Mouse (Mus musculus) adrenal gland, postnatal 4 days (tissue): ENCODE measurements around the gene Vmn2r53. TPM values are rescaled to one million over a fixed set of nuclear protein-coding genes. Genes with fewer than 3 reads are reported as not detected.
"Not testable (repeated sequence)": the region's sequence is repeated elsewhere in the genome, so short reads cannot be mapped to it uniquely, and the experiment has no call there.

Experiments
- DNase-seq, 2 experiments: peaks; one replicate each; pipeline ENCODE4 v3.0.0; 2021 to 2022; ENCODE audit warnings: low spot score in 2 of 2, mixed read lengths in 2 of 2
- long read RNA-seq, 2 experiments: library from polyadenylated mRNA; stranded (forward); transcript quantifications; one replicate each; pipeline ENCODE4 v2.0.0; 2021
- total RNA-seq, 2 experiments: library from RNA; stranded (reverse); gene quantifications; 2 replicates each; pipeline ENCODE4 v1.2.3; 2021

Gene Vmn2r53
- total RNA-seq = under 1 TPM; 0.03 to 0.06 TPM
- long read RNA-seq, experiment 1 = 0 reads
- long read RNA-seq, experiment 2 = 0 reads

DNA sequence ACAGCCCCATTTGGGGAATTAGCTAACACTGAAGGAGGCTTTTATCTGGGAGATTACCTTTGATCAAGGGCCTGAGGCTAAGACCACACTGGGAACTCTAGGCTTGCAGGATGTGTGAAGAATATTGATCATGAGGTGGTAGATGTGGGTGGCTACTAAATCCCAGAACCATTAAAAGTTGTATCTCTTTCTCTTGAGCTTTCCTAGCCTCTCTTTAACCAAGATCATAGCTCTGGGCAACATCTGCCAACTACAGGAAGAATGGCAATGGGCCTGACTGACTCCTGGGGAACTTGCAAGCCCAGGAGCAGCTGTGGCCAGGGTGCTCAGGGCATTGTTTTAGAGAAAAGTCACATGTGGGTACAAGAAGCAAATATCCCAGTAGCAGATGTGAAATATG lies at the start of gene Vmn2r53:
Vmn2r53 (minus strand) TSS at position 101 of the 400 bp plus-strand sequence.
- no peak for DNase-seq

DNA sequence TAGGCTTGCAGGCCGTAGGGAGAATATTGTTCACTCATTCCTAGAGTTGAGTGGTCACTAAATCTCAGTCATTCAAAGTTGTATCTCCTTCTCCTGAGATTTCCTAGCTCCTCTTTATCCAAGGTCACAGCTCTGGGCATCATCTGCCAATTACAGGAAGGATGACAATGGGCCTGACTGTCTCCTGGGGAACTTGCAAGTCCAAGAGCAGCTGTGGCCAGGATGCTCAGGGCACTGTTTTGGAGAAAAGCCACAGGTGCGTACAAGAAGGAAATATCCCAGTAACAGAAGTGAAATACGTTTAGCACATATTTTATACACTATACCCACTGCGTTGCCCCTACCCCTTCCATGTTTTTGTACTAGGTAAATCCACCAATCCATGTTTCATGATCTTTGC lies 31.6 kb upstream of the Vmn2r53 start, which contains the start of gene Vmn2r54:
Vmn2r54 (minus strand) TSS at position 101 of the 400 bp plus-strand sequence.
- DNase-seq = not testable (repeated sequence)

Other genes with a start within 250 kb of the Vmn2r53 start
- gene Vmn1r84, start 239.5 kb downstream of the Vmn2r53 start, total RNA-seq = not detected
- gene Zfp551, start 186.0 kb downstream of the Vmn2r53 start, total RNA-seq = 1 to 10 TPM; 9.5 to 9.6 TPM
- 10 to 100 TPM; 22.6 to 24.5 TPM for gene Zfp606, start 130.5 kb downstream of the Vmn2r53 start, total RNA-seq
- gene 2900092C05Rik, start 96.3 kb downstream of the Vmn2r53 start, total RNA-seq = not detected
- not detected for gene Vmn2r54, start 31.5 kb upstream of the Vmn2r53 start, total RNA-seq
- not detected for gene Vmn2r55, start 76.2 kb upstream of the Vmn2r53 start, total RNA-seq
- gene Vmn2r56, start 126.2 kb upstream of the Vmn2r53 start, total RNA-seq = not detected
- 1 to 10 TPM; 8.0 to 8.2 TPM for gene Zscan18, start 194.8 kb upstream of the Vmn2r53 start, total RNA-seq
- gene Zfp329, start 210.1 kb upstream of the Vmn2r53 start, total RNA-seq = 10 to 100 TPM; 16.0 to 16.4 TPM
- 10 to 100 TPM; 34.2 to 35.4 TPM for gene Zfp110, start 226.0 kb upstream of the Vmn2r53 start, total RNA-seq